17 mouse cellular contexts compared by ENCODE assay signal in genomic region chr8:71454668-71455067, GRCm38 (mm10).
"Had no signal": no experiment of that assay in that cellular context is flagged by ENCODE, and none has a peak within 500 bp of the region (broad histone marks: within the 10 kb centered on the region; RNA-seq: fewer than 3 reads in every experiment).

No protein-coding gene starts in this region.

- H3K9me3 ChIP-seq: limb, embryonic 13.5 days; liver, embryonic 15.5 days; midbrain, embryonic 10.5 days; neural tube, embryonic 12.5 days had no signal

- H3K36me3 ChIP-seq: liver, embryonic 15.5 days had no signal

- H3K27me3 ChIP-seq: limb, embryonic 13.5 days; neural tube, embryonic 12.5 days had no signal

- H3K4me1 ChIP-seq: neural tube, embryonic 12.5 days had no signal

- DNase-seq: kidney, adult 8-10 months; kidney, postnatal 25 days; layer of hippocampus, adult 9-11 months; layer of hippocampus, postnatal 36 days; lung, embryonic 14.5 days; lung, postnatal 10 days; midbrain, embryonic 14.5 days; retina, postnatal 1 day; right cerebral cortex, postnatal 14 days; thymus, postnatal 14 days had no signal

- H3K9ac ChIP-seq: limb, embryonic 13.5 days; liver, embryonic 15.5 days; lung, embryonic 14.5 days; neural tube, embryonic 12.5 days had no signal

- H3K4me2 ChIP-seq: limb, embryonic 13.5 days; liver, embryonic 11.5 days; liver, embryonic 15.5 days; lung, embryonic 14.5 days; neural tube, embryonic 12.5 days had no signal

- H3K4me3 ChIP-seq: limb, embryonic 13.5 days; liver, embryonic 15.5 days; midbrain, embryonic 10.5 days; myocyte; neural tube, embryonic 12.5 days had no signal

- ATAC-seq: intestine, postnatal 0 days had no signal

- H3K27ac ChIP-seq: limb, embryonic 13.5 days; liver, embryonic 15.5 days; midbrain, embryonic 10.5 days; neural tube, embryonic 12.5 days had no signal
